Mouse (Mus musculus): ENCODE data around the gene Ercc6. TPM values are rescaled to one million over a fixed set of nuclear protein-coding genes. Genes with fewer than 3 reads are reported as not detected.

Ercc6 gene
- polyA plus RNA-seq, 1 experiment from 2014 or later: 11.7 TPM

DNA sequence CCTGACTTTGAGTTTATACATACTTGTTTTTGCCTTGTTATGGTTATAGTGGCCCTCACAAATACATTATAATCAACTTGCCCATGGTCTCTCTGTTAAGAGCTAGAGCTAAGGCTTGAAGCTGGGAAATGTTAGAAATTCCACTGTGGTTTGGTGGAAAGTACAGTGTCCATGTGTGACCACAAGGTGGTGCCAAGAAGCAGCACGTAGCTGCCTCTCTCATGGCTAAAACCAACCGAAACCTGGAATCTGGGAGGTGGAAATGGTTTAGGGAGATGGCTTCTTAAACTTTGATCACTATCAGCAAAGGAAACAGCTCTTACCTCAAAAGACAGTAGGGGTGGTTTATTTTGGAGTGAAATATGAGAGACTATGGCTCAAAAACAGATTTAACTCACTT is 17.6 kb downstream of the Ercc6 start:
- Histone ChIP-seq H3K9me3 (ENCODE audit: control insufficient read depth, low read length) (no peaks in the 10 kb centered on the region), H3K9ac (ENCODE audit: low read depth, low read length) (no peak overlapping the region), H3K4me1 (ENCODE audit: control insufficient read depth, insufficient read depth, low read length) (no peaks in the 10 kb centered on the region), H3K4me3 (ENCODE audit: low read length) (no peak overlapping the region), H3K36me3 (ENCODE audit: control insufficient read depth, insufficient read depth, low read length) (0 out of 2 replicates have a peak, but pooled peaks cover 6% of the 10 kb centered on the region), H3K4me2 (ENCODE audit: low read depth, low read length) (no peak overlapping the region), H3K27me3 (replicated peaks; ENCODE audit: control insufficient read depth, insufficient read depth, low read length) (no peaks in the 10 kb centered on the region), H3K27ac (ENCODE audit: low read length) (no peak overlapping the region)
- ATAC-seq: no peak
- WGBS: 10% methylated on average over 2 of the region's 2 CpGs

DNA sequence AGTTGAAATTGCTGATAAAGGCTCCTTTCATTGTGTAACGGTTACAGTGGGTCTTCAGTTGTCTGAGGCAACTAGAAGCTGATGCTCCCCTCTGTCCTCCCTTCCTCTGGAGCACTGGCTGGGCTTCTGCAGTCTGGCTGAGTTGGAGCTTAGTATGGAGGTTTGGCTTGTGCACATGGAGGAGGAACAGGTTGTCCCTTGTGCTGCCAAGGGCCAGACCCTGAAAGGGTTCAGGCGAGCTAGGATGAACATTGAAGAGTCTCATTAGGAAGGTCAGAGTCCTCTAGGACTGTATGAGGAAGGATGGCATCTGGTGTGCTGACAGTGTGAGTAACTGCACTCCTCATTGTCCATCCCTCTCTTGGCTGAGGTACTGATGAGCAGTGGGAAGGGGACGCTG is 18.1 kb downstream of the Ercc6 start:
- 81% methylated on average over 3 of the region's 3 CpGs for WGBS
- no peak overlapping the region for H3K4me3 ChIP-seq (ENCODE audit: low read length)
- H3K4me1 ChIP-seq (ENCODE audit: control insufficient read depth, insufficient read depth, low read length): no peaks in the 10 kb centered on the region
- no peak overlapping the region for H3K27ac ChIP-seq (ENCODE audit: low read length)
- H3K36me3 ChIP-seq (ENCODE audit: control insufficient read depth, insufficient read depth, low read length): 0 out of 2 replicates have a peak, but pooled peaks cover 4% of the 10 kb centered on the region
- H3K9me3 ChIP-seq (ENCODE audit: control insufficient read depth, low read length): no peaks in the 10 kb centered on the region
- ATAC-seq: no peak
- H3K4me2 ChIP-seq (ENCODE audit: low read depth, low read length): no peak overlapping the region
- no peak overlapping the region for H3K9ac ChIP-seq (ENCODE audit: low read depth, low read length)
- H3K27me3 ChIP-seq (replicated peaks; ENCODE audit: control insufficient read depth, insufficient read depth, low read length): no peaks in the 10 kb centered on the region

DNA sequence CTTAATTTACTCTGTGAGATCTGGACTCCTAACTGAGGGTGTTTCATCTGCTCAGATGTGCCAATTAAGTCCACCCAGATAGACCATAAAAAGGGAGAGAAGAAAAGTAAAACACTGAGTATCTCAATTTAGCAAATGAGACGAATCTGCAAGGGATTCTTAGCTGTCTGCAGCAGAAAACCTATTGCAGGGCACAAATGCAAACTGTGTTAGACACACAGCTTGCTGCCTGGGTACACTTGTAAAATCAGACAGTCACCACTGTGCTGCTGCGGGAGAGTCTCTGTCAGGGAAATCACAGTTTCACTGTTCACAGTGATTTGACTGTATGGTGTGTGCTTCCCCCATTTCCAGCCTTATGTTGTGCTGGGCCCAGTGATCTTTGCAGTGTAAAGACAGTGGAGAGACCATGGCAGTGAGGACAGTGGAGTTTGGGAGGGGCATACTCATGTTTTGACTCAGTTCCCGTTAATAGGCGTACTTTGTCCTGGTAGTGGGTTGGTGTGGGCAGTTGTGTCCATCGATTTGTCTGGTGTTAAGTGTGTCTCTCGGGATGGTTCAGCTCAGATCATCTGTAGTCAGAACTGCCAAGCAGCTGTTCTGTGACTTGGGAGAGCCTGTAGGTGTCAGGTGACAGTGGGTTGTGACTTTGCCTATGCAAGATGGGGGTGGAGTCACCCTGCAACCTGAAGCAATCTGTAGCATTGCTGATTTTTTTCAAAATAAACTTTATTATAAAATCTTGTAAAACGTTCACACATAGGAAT is 19.2 kb downstream of the Ercc6 start:
- WGBS: 59% methylated on average over 7 of the region's 7 CpGs
- ATAC-seq: no peak
- Histone ChIP-seq H3K4me3 (ENCODE audit: low read length) (no peak overlapping the region), H3K27ac (ENCODE audit: low read length) (no peak overlapping the region), H3K27me3 (replicated peaks; ENCODE audit: control insufficient read depth, insufficient read depth, low read length) (no peaks in the 10 kb centered on the region), H3K36me3 (ENCODE audit: control insufficient read depth, insufficient read depth, low read length) (0 out of 2 replicates have a peak, but pooled peaks cover 2% of the 10 kb centered on the region), H3K4me2 (ENCODE audit: low read depth, low read length) (no peak overlapping the region), H3K4me1 (ENCODE audit: control insufficient read depth, insufficient read depth, low read length) (no peaks in the 10 kb centered on the region), H3K9me3 (ENCODE audit: control insufficient read depth, low read length) (no peaks in the 10 kb centered on the region), H3K9ac (ENCODE audit: low read depth, low read length) (no peak overlapping the region)

DNA sequence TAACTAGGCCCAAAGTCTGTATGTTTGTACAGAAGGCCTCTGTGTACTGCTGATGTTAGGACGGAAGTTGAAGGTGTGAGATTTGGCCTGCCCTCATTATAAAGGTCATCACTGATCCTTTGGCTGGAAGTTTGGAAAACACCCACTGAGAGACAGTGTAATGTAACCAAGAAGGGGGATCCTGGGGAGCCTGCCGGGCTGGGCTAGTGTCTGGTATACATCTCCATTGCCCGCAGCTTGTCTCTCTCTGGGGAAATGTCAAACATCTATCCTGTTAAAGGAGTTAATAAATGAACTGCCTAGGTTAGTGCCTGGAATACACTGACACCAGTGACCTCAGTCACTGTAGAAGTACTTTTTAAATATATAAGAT is 19.8 kb downstream of the Ercc6 start:
- H3K9me3 ChIP-seq (ENCODE audit: control insufficient read depth, low read length): no peaks in the 10 kb centered on the region
- H3K4me2 ChIP-seq (ENCODE audit: low read depth, low read length): no peak overlapping the region
- H3K27me3 ChIP-seq (replicated peaks; ENCODE audit: control insufficient read depth, insufficient read depth, low read length): no peaks in the 10 kb centered on the region
- H3K27ac ChIP-seq (ENCODE audit: low read length): no peak overlapping the region
- ATAC-seq: no peak
- no peaks in the 10 kb centered on the region for H3K4me1 ChIP-seq (ENCODE audit: control insufficient read depth, insufficient read depth, low read length)
- H3K36me3 ChIP-seq (ENCODE audit: control insufficient read depth, insufficient read depth, low read length): 0 out of 2 replicates have a peak, but pooled peaks cover 2% of the 10 kb centered on the region
- H3K4me3 ChIP-seq (ENCODE audit: low read length): no peak overlapping the region
- H3K9ac ChIP-seq (ENCODE audit: low read depth, low read length): no peak overlapping the region
- WGBS: 62% methylated on average over 3 of the region's 3 CpGs

DNA sequence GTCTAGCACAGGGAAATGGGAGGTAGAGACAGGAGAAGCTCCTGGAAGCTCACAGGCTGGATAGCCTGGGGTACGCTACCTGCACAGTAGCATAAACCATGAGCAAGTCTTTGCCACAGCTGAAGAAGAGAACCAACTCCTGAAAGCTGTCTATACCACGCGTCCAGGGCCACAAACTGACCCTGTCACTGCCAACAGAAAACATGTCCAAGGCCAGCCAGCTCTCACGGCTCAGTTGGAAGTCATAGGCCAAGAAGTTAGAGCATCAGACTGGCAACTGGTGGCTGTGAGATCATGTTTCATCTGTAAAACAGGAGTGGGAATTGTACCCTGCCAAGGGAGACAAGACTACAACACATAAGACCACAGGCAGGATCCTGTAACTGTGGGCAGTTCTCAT is 20.3 kb downstream of the Ercc6 start:
- no peaks in the 10 kb centered on the region for H3K9me3 ChIP-seq (ENCODE audit: control insufficient read depth, low read length)
- H3K27ac ChIP-seq (ENCODE audit: low read length): no peak overlapping the region
- ATAC-seq: no peak
- H3K4me3 ChIP-seq (ENCODE audit: low read length): no peak overlapping the region
- 83% methylated on average over 4 of the region's 4 CpGs for WGBS
- no peak overlapping the region for H3K4me2 ChIP-seq (ENCODE audit: low read depth, low read length)
- no peak overlapping the region for H3K9ac ChIP-seq (ENCODE audit: low read depth, low read length)
- H3K4me1 ChIP-seq (ENCODE audit: control insufficient read depth, insufficient read depth, low read length): no peaks in the 10 kb centered on the region
- H3K36me3 ChIP-seq (ENCODE audit: control insufficient read depth, insufficient read depth, low read length): 0 out of 2 replicates have a peak, but pooled peaks cover 2% of the 10 kb centered on the region
- no peaks in the 10 kb centered on the region for H3K27me3 ChIP-seq (replicated peaks; ENCODE audit: control insufficient read depth, insufficient read depth, low read length)

DNA sequence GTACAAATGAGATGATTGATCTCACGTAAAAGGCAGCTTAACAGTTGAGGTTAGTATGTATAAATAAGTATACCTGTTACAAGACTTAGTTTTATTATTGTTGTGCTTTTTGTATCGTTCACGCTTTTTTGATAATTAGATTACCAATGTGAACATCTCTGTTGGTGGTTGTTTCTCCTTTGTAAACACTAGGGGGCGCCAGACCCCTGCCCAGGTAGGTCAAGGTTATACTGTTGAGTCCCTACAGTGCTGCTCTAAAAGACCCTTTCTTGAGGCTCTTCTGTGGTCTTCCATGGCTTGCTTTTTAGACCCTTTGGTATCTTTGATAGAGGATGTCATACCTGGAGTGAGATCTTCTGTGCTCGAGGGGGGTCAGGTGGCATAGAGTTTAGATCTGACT is 20.8 kb downstream of the Ercc6 start:
- ATAC-seq: no peak
- WGBS: 74% methylated on average over 5 of the region's 5 CpGs

DNA sequence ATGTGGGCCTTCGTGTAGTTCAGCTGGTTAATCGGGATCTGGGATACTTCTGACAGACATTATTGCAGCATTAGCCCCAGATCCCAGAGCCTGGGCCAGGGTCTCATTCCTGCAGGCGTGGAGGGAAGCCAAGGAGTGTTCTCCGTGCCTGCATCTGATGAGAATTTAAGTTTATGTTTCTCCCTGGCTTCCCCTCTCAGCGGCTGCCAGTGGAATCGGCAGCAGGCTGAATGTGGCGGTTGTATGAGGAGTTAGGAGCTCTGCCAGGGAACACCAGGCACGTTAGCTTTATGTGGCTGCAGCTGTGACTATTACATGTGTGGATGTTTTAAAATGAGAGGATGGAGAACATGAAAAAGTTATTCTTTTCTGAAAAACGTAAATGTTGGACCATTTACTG is 23.4 kb downstream of the Ercc6 start:
- Histone ChIP-seq H3K36me3 (ENCODE audit: control insufficient read depth, insufficient read depth, low read length) (0 out of 2 replicates have a peak, but pooled peaks cover 2% of the 10 kb centered on the region), H3K27me3 (replicated peaks; ENCODE audit: control insufficient read depth, insufficient read depth, low read length) (no peaks in the 10 kb centered on the region), H3K9ac (ENCODE audit: low read depth, low read length) (no peak overlapping the region), H3K4me3 (ENCODE audit: low read length) (no peak overlapping the region), H3K27ac (ENCODE audit: low read length) (no peak overlapping the region), H3K9me3 (ENCODE audit: control insufficient read depth, low read length) (no peaks in the 10 kb centered on the region), H3K4me1 (ENCODE audit: control insufficient read depth, insufficient read depth, low read length) (no peaks in the 10 kb centered on the region), H3K4me2 (ENCODE audit: low read depth, low read length) (no peak overlapping the region)
- ATAC-seq: no peak
- 52% methylated on average over 9 of the region's 9 CpGs for WGBS

More for the DNA sequence above, 20.8 kb downstream of the Ercc6 start:
- H3K4me1 ChIP-seq (ENCODE audit: control insufficient read depth, insufficient read depth, low read length): no peaks in the 10 kb centered on the region
- H3K36me3 ChIP-seq (ENCODE audit: control insufficient read depth, insufficient read depth, low read length): 0 out of 2 replicates have a peak, but pooled peaks cover 2% of the 10 kb centered on the region
- no peaks in the 10 kb centered on the region for H3K27me3 ChIP-seq (replicated peaks; ENCODE audit: control insufficient read depth, insufficient read depth, low read length)
- no peak overlapping the region for H3K4me3 ChIP-seq (ENCODE audit: low read length)
- H3K9ac ChIP-seq (ENCODE audit: low read depth, low read length): no peak overlapping the region
- no peak overlapping the region for H3K4me2 ChIP-seq (ENCODE audit: low read depth, low read length)
- H3K9me3 ChIP-seq (ENCODE audit: control insufficient read depth, low read length): no peaks in the 10 kb centered on the region
- no peak overlapping the region for H3K27ac ChIP-seq (ENCODE audit: low read length)

DNA sequence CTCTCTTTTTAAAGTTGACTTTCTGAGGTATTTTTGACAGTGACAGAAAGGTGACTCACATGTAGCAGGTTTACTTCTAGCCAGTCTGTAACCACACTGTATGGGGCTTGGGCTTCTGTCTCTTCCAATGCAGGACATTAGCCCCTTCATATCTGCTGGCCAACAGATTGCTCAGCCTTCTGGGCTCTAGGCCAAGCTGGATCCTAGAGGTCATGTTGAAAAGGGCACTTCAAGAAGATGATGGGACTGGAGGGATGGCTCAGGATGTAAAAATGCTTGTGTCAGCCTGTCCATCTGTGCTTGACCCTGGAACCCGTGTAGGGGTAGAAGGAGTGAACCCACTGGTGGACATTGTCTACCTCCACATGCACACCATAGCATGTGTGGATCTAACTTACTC is 24.8 kb downstream of the Ercc6 start:
- H3K9me3 ChIP-seq (ENCODE audit: control insufficient read depth, low read length): no peaks in the 10 kb centered on the region
- no peak overlapping the region for H3K27ac ChIP-seq (ENCODE audit: low read length)
- no peak overlapping the region for H3K4me2 ChIP-seq (ENCODE audit: low read depth, low read length)
- no peaks in the 10 kb centered on the region for H3K4me1 ChIP-seq (ENCODE audit: control insufficient read depth, insufficient read depth, low read length)
- peaks cover 7% of the 10 kb centered on the region; the same call in 1 of the 2 replicates for H3K36me3 ChIP-seq (ENCODE audit: control insufficient read depth, insufficient read depth, low read length)
- no peaks in the 10 kb centered on the region for H3K27me3 ChIP-seq (replicated peaks; ENCODE audit: control insufficient read depth, insufficient read depth, low read length)
- no peak for ATAC-seq
- H3K4me3 ChIP-seq (ENCODE audit: low read length): no peak overlapping the region
- WGBS: 97% methylated on average over 1 of the region's 1 CpGs
- no peak overlapping the region for H3K9ac ChIP-seq (ENCODE audit: low read depth, low read length)

DNA sequence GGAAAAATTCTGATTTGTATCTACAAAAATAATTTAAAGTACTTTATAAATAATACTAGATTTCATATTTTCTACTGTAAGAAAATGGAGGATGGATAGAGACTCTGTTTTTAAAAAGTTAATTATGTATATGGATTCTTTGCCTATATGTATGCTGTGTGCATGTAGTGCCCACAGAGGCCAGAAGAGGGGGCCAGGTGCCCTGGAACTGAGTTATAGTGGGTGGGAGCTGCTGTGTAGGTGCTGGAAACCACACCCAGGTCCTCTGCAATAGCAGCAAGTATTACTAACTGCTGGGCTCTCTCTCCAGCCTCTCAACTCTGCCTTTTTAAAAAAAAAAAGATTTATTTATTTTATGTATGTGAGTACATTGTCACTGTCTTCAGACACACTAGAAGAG is 29.8 kb downstream of the Ercc6 start:
- H3K9me3 ChIP-seq (ENCODE audit: control insufficient read depth, low read length): no peaks in the 10 kb centered on the region
- no peaks in the 10 kb centered on the region for H3K27me3 ChIP-seq (replicated peaks; ENCODE audit: control insufficient read depth, insufficient read depth, low read length)
- ATAC-seq: no peak
- H3K4me2 ChIP-seq (ENCODE audit: low read depth, low read length): no peak overlapping the region
- no peak overlapping the region for H3K27ac ChIP-seq (ENCODE audit: low read length)
- no peak overlapping the region for H3K4me3 ChIP-seq (ENCODE audit: low read length)
- H3K36me3 ChIP-seq (ENCODE audit: control insufficient read depth, insufficient read depth, low read length): peaks cover 7% of the 10 kb centered on the region; the same call in 1 of the 2 replicates
- no peaks in the 10 kb centered on the region for H3K4me1 ChIP-seq (ENCODE audit: control insufficient read depth, insufficient read depth, low read length)
- no peak overlapping the region for H3K9ac ChIP-seq (ENCODE audit: low read depth, low read length)

DNA sequence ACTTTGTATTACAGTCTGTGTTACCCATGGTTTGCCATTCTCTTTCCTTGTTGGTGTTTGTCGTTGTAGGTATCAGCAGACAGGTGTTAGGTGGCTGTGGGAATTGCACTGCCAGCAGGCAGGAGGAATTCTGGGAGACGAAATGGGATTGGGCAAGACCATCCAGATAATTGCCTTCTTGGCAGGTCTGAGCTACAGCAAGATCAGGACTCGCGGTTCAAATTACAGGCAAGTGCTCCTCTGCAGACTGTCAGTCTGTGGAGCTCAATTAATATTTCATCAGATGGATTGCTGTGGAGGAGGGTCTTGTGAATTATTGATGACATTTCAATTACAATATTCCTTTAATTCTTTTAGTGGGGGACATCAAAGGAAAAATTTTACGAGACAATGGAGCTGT is 33.4 kb downstream of the Ercc6 start:
- 66% methylated on average over 5 of the region's 5 CpGs for WGBS
- no peak for ATAC-seq
- H3K36me3 ChIP-seq (ENCODE audit: control insufficient read depth, insufficient read depth, low read length): peaks cover 8% of the 10 kb centered on the region; the same call in 1 of the 2 replicates

More for the DNA sequence above, 33.4 kb downstream of the Ercc6 start:
- H3K9me3 ChIP-seq (ENCODE audit: control insufficient read depth, low read length): no peaks in the 10 kb centered on the region
- no peak overlapping the region for H3K27ac ChIP-seq (ENCODE audit: low read length)
- H3K4me2 ChIP-seq (ENCODE audit: low read depth, low read length): no peak overlapping the region
- H3K4me1 ChIP-seq (ENCODE audit: control insufficient read depth, insufficient read depth, low read length): no peaks in the 10 kb centered on the region
- no peak overlapping the region for H3K9ac ChIP-seq (ENCODE audit: low read depth, low read length)
- H3K27me3 ChIP-seq (replicated peaks; ENCODE audit: control insufficient read depth, insufficient read depth, low read length): no peaks in the 10 kb centered on the region
- no peak overlapping the region for H3K4me3 ChIP-seq (ENCODE audit: low read length)

Measured in intestine, embryonic 16.5 days (tissue).